Mouse (Mus musculus) cerebellum, adult 2 months (tissue): ENCODE results near the gene Cfd.

Experiments
- CTCF ChIP-seq: fragments of 200-500 bp; IDR thresholded peaks from 2 replicates; pipeline ENCODE4 v1.5.1; 2011; ENCODE audit warnings: low read depth, mild to moderate bottlenecking, control low read depth, low read length, moderate library complexity, borderline replicate concordance; ENCODE audit not compliant: insufficient read depth
- POLR2A ChIP-seq: fragments of 200-500 bp; IDR thresholded peaks from 2 replicates; pipeline ENCODE4 v1.6.1; 2011; ENCODE audit warnings: low read length, control low read depth, borderline replicate concordance; ENCODE audit not compliant: insufficient read depth

DNA sequence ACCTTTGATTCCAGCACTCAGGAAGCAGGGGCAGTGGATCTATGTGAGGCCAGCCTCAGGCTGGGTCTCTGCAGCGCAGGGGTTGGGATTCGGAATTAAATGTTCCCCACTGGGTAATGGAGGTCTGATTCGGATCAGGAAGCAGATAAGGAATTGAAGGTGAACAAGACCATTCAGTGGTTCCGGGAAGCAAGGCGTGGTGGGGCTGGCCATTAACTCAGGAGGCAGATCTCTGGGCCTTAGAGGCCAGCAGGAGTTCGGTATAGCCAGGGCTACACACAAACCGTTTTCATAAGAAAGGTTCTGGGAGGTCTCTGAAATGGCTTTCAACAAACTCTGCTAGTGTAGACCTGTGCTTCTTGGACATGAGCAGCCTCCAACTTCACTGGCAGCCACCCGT lies 37.8 kb upstream of the Cfd start:
- TF ChIP-seq POLR2A (no peak), CTCF (no peak)
